Mouse (Mus musculus) E14TG2a.4 (cell line): ENCODE measurements around the gene Gcn1l1.
A peak's percentile ranks its signal among the peaks of the same experiment; 100 is the strongest.

Source experiments
- H3K27me3 ChIP-seq: 2 replicates; pipeline ENCODE4 v1.6.1; 2014; ENCODE audit warnings: low read length, control low read depth; ENCODE audit not compliant: insufficient read depth
- H3K36me3 ChIP-seq: 2 replicates; pipeline ENCODE4 v1.6.1; 2014; ENCODE audit warnings: low read length, control low read depth; ENCODE audit not compliant: insufficient read depth
- H3K4me1 ChIP-seq: replicated peaks from 2 replicates; pipeline ENCODE4 v1.6.1; 2014; ENCODE audit warnings: low read depth, low read length, control low read depth
- H3K4me3 ChIP-seq: replicated peaks from 2 replicates; pipeline ENCODE4 v1.5.1; 2014; ENCODE audit warnings: mild to moderate bottlenecking, low read length
- H3K9me3 ChIP-seq: 2 replicates; pipeline ENCODE4 v1.6.1; 2014; ENCODE audit warnings: low read length, control low read depth
- CTCF ChIP-seq: conservative IDR thresholded peaks from 2 replicates; pipeline ENCODE4 v1.5.1; 2014; ENCODE audit warnings: low read length
- NANOG ChIP-seq: IDR thresholded peaks from 2 replicates; pipeline ENCODE4 v1.6.1; 2014; ENCODE audit warnings: borderline replicate concordance, low read length, mixed read lengths
- POU5F1 ChIP-seq: IDR thresholded peaks from 2 replicates; pipeline ENCODE4 v1.6.1; 2014; ENCODE audit warnings: low read length, borderline replicate concordance

The Gcn1l1 gene

GRCm38 (mm10) chr5:115543509-115544253, 21.4 kb upstream of the Gcn1l1 start:
- H3K4me3 ChIP-seq: peak overlapping the region; percentile 50
- no peaks in the 10 kb centered on the region for H3K9me3 ChIP-seq
- H3K36me3 ChIP-seq: peaks cover 43% of the 10 kb centered on the region
- no peaks in the 10 kb centered on the region for H3K27me3 ChIP-seq
- TF ChIP-seq POU5F1: no peak
- TF ChIP-seq NANOG: no peak
- TF ChIP-seq CTCF: no peak
- peaks cover 91% of the 10 kb centered on the region for H3K4me1 ChIP-seq

DNA sequence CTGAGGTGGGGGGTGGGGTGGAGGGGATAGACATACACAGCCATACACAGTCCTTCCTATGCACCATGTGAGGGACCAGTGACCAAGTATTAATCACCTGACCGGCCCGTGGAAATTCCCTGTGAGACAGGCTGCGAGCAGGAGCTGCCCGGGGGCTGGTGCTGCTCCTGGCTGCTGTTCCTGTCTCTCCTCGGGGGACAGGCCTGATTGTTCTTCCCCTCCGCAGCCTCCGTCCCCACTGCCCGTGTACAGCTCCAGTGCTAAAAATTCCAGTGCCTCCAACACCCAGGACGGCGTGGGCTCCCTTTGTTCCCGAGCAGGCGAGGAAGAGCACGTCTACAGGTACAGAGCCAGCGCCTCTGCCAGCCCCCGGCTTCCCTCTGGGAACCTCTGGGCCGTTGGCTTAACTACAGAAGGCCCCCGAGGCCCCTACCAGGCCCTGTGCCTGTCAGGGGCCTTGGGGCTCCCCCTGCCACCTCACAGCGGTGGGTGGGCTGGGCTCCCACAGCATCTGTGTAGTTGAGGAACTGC, 20.3 kb upstream of the Gcn1l1 start:
- peak overlapping the region; percentile 45 for H3K4me3 ChIP-seq
- H3K36me3 ChIP-seq: peaks cover 52% of the 10 kb centered on the region
- TF ChIP-seq POU5F1: no peak
- no peak for TF ChIP-seq NANOG
- no peak for TF ChIP-seq CTCF
- H3K27me3 ChIP-seq: no peaks in the 10 kb centered on the region
- no peaks in the 10 kb centered on the region for H3K9me3 ChIP-seq
- H3K4me1 ChIP-seq: peaks cover 92% of the 10 kb centered on the region

- Histone ChIP-seq H3K36me3 (peaks cover 52% of the 10 kb centered on the region), H3K27me3 (no peaks in the 10 kb centered on the region), H3K4me3 (peak overlapping the region; percentile 29; the same call in 1 of the 2 replicates), H3K9me3 (no peaks in the 10 kb centered on the region), H3K4me1 (peaks cover 94% of the 10 kb centered on the region)
- TF ChIP-seq NANOG (no peak), POU5F1 (no peak), CTCF (no peak)
These were observed 19.4 kb upstream of the Gcn1l1 start for GRCm38 (mm10) chr5:115545636-115546035.

GRCm38 (mm10) chr5:115546536-115546935, 18.5 kb upstream of the Gcn1l1 start:
- H3K36me3 ChIP-seq: peaks cover 52% of the 10 kb centered on the region
- no peak overlapping the region for H3K4me3 ChIP-seq
- no peak for TF ChIP-seq POU5F1
- no peak for TF ChIP-seq CTCF
- TF ChIP-seq NANOG: no peak
- H3K9me3 ChIP-seq: no peaks in the 10 kb centered on the region
- H3K27me3 ChIP-seq: no peaks in the 10 kb centered on the region
- peaks cover 91% of the 10 kb centered on the region for H3K4me1 ChIP-seq

DNA sequence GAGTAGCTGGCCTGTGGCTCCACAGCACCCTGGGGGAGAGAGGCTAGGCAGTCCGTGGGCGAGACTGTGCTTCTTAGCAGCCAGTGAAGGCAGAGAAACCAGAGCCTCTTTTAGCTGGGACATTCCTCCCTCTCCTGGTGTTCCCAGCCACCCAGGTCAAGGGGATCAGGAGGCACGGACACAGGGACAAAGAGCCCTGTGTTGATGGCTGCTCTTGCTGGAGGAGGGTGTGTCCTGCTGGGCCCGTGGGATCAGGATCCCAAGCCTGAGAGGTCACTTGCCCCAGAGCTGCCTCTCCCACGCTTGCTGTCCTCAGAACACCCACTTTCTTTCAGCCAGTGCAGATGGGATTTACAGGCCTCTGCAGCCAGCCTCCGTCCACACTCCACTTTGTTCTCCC, 18.0 kb upstream of the Gcn1l1 start:
- H3K4me3 ChIP-seq: peak overlapping the region; percentile 66
- H3K9me3 ChIP-seq: no peaks in the 10 kb centered on the region
- H3K27me3 ChIP-seq: no peaks in the 10 kb centered on the region
- TF ChIP-seq NANOG: no peak
- TF ChIP-seq POU5F1: no peak
- no peak for TF ChIP-seq CTCF
- H3K36me3 ChIP-seq: peaks cover 56% of the 10 kb centered on the region
- peaks cover 93% of the 10 kb centered on the region for H3K4me1 ChIP-seq

DNA sequence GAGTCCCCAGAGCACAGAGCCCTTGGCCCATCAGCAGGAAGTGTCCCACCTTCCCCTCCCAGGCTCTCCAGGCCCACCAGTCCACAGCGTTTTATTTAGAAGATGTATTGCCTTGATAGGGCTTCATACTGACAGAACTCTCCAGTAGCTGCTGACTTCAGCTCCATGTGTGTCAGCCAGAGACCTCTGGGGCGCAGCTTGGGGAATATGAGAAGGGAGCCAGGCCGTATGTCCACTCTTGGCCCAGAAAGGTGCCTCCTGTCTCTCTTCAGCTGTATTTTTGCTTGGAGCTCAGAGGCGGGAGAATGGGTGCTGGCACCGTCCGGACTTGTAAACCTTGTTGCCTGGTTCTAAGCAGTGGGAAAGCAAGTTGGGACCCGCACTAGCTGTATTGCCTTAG, 17.6 kb upstream of the Gcn1l1 start:
- no peak for TF ChIP-seq POU5F1
- TF ChIP-seq NANOG: no peak
- no peak for TF ChIP-seq CTCF
- peaks cover 93% of the 10 kb centered on the region for H3K4me1 ChIP-seq
- peak overlapping the region; percentile 66 for H3K4me3 ChIP-seq
- H3K36me3 ChIP-seq: peaks cover 61% of the 10 kb centered on the region
- H3K27me3 ChIP-seq: no peaks in the 10 kb centered on the region
- H3K9me3 ChIP-seq: no peaks in the 10 kb centered on the region

DNA sequence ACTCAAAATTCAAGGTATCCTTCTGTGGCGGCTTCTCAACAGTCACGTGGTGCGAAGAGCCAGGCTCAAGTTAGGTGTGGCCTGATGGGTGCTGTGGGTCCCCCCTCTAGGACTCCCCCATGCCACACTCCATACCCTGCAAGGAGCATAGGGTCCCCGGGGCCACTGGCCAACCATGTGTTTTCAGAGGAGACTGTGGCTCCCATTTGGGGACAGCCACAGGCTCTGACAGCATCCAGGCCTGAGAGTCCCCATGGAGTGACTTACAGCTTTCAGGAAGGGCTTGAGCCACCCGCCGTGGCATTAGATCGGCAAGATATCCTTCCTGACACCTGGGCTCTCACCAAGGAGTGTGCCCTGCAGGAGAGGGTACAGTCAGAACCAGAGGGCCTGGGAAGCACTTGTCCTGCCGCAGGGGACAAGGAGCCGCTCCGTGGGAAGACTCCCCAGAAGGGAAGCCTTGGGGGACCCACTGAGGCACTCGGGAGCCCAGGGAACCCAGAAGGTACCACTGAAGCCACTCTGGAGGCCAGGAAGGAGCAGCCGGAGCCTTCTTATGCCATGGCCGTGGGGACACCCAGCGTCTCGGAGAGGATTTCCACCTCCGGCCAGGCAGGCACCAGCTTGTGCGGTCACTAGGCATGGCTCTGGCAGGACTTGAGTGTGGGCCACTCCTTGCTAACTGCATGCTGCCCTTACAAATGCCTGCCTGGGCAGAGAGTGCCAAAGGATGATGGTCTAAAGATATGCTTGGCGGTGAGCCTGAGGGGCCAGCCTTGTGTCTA, 16.4 kb upstream of the Gcn1l1 start:
- H3K36me3 ChIP-seq: peaks cover 70% of the 10 kb centered on the region
- H3K27me3 ChIP-seq: no peaks in the 10 kb centered on the region
- H3K4me3 ChIP-seq: peak overlapping the region; percentile 55
- no peak for TF ChIP-seq POU5F1
- no peak for TF ChIP-seq CTCF
- TF ChIP-seq NANOG: no peak
- H3K4me1 ChIP-seq: peaks cover 92% of the 10 kb centered on the region
- H3K9me3 ChIP-seq: no peaks in the 10 kb centered on the region

DNA sequence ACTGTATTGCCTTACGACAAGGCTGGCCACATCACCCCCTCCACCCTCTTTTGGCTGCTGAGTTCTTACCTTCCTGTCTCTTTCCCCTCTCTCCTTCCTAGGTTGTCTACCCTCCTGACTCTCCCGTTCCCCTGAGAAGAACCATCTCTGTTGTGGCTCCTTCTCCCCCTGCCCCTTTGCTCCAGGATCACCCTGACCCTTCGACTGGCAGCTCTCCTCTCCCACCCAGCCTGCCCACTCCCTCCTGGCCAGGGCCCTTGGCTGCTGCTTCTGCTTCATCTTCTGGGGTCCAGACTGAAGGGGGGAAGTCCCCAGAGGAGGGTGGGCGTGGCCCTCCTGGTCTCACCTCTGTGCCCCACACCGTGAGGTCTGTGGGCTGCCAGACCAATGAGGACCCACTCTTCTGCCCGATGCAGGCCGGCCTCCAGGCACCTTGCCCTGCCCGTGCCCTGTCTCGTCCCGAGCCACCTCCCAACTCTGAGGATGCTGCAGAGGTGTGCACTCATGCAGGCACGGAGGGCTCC, 14.5 kb upstream of the Gcn1l1 start:
- Histone ChIP-seq H3K4me1 (peaks cover 86% of the 10 kb centered on the region), H3K4me3 (peak overlapping the region; percentile 55), H3K9me3 (no peaks in the 10 kb centered on the region), H3K36me3 (peaks cover 73% of the 10 kb centered on the region), H3K27me3 (peaks cover 4% of the 10 kb centered on the region)
- TF ChIP-seq POU5F1 (no peak), NANOG (no peak), CTCF (no peak)
